Mouse (Mus musculus): ENCODE measurements around the gene Dennd6a. TPM values are rescaled to one million over a fixed set of nuclear protein-coding genes. Genes with fewer than 3 reads are reported as not detected.
"Not testable (repeated sequence)": the region's sequence is repeated elsewhere in the genome, so short reads cannot be mapped to it uniquely, and the experiment has no call there.

The Dennd6a gene
- total RNA-seq (2021) = 10 to 100 TPM; 26.2 to 28.6 TPM
- long read RNA-seq, full-length matches to known transcripts = 11 of 17 reads
- long read RNA-seq, partial matches to known transcripts = 1 of 17 reads
- long read RNA-seq, other reads (novel, unspliced or antisense) = 5 of 17 reads

DNA sequence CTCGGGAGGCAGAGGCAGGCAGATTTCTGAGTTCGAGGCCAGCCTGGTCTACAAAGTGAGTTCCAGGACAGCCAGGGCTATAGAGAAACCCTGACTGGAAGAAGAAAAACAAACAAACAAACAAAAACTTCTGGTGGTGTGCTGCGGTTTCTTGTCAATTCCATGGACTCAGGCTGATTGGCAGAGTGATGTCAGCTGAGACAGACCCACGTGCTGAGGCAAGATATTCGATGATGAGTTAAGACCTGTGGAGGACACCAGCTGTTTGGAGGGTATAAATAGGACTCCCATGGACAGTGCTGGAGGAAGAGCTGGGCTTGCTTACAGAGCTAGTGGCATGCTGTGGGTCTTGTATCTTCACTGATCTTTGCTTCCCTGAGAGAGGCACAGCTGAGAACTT, at the start of gene Dennd6a:
Dennd6a (plus strand) TSS at position 301 of the 400 bp plus-strand sequence.
- DNase-seq (ENCODE audit: low spot score in 2 of 2) = not testable (repeated sequence)

DNA sequence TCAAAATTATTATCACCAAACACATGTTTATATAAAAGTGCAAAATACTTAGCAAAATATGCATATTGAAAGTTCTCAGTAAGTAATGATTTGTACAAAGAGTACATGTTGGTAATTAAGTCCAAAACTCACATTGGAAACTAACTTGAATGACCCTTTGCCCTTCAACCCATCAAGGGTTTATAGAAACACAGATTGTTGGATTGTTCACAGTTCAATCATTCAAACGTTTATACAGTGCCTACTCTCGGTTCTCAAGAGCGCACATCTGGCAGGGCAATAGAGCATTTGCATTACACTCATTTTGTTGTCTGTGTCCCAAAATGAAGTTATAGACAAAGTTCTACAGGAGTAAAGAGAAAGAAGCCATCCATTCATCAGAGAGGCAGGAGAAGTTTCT, 47.7 kb upstream of the Dennd6a start:
- no peak for DNase-seq (ENCODE audit: low spot score in 2 of 2)

GRCm38 (mm10) chr14:26528296-26528695, 45.4 kb upstream of the Dennd6a start:
- no peak for DNase-seq (ENCODE audit: low spot score in 2 of 2)

DNA sequence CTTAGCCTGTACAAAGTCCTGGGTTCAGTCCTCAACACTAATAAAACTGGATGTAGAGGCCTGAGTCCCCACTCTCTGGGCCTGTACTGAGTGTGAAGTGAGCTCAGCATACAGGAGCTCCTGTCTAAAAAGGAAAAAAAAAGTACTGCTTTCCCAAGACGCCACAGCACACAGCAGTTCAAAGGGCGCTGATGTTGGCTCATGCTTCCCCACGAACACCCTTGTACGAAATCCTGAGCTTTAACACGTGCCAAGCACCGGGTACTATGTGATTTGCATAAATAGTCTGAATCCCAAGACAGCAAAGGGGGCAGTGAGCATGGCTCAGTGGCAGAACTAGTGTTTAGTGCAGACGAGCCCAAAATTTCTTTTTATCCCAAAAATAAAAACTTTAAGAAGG, 43.3 kb upstream of the Dennd6a start:
- no peak for DNase-seq (ENCODE audit: low spot score in 2 of 2)

GRCm38 (mm10) chr14:26531410-26532313, 42.0 kb upstream of the Dennd6a start:
- no peak for DNase-seq (ENCODE audit: low spot score in 2 of 2)

- DNase-seq (ENCODE audit: low spot score in 2 of 2) = no peak
Measured at GRCm38 (mm10) chr14:26532752-26533151, 40.9 kb upstream of the Dennd6a start.

DNA sequence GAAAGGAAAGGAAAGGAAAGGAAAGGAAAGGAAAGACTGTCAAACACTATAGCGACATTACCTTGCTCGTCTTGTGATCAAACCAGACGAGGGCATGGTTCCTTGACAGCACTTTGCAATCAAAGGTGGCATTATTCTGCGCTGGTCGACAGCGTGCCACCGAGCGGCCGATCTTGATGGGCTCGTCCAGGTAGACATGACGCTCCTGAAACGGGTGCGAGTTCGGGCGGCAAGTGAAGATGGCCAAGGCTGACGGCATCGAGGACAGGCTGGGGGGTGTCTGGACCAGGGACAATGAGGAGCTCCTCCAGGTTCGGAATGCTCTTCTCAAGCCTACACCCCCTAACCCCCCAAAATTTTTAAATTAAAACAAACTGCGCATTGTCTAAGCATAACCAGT, 40.4 kb upstream of the Dennd6a start:
- peak in 1 of 2 experiments; percentile 12 for DNase-seq (ENCODE audit: low spot score in 2 of 2)

DNA sequence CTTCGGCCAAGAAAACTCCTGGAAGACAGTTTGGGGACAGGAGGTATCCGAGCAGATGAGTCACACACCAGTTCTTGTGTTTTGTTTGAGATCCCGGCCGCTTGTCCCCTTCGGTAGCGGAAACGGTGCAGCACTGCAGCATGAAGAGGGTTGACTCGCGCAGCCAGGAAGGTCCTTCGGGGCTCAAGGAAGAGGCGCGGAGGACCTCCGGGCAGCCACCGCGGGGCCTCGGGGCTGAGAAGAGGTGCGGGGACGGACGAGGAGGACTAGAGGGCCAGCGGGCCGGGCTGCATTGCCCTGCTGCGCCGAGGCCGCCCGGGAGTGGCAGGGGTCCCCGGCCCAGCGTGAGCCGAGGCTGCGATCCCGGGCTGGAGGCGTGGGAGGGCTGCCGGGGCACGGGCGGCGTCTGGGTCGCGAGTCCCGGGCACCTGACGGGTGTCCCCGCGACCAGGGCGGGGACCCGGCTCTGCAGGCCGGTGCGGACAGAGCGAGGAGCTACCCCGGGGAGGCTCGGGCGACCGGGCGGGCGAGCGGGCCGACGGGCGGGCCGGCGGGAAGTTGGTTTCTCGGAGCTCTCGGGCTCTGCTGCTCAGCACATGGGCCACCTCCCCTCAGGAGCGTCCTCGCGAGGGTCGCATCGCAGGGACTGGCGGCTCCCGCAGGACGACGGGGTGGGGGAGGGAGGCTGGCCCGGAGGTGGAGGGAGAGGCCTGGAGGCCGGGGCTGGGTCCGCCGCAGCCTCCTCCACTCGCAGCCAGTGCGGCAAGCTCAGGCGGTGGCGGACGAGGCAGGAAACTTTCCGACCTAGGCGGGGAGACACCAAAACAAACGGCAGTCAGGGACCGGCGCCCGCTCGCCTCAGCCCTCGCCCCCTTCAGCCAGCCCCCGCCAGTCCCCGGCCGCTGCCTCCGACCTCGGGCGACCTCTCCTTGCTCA, 39.6 kb upstream of the Dennd6a start:
- peak in 1 of 2 experiments; percentile 29 for DNase-seq (ENCODE audit: low spot score in 2 of 2)

- peak; percentile 100 for DNase-seq (ENCODE audit: low spot score in 2 of 2)
Measured at GRCm38 (mm10) chr14:26534757-26535479, 38.7 kb upstream of the Dennd6a start, which contains the start of gene Slmap. TSS of gene Slmap (minus strand) at chr14:26534931.

DNA sequence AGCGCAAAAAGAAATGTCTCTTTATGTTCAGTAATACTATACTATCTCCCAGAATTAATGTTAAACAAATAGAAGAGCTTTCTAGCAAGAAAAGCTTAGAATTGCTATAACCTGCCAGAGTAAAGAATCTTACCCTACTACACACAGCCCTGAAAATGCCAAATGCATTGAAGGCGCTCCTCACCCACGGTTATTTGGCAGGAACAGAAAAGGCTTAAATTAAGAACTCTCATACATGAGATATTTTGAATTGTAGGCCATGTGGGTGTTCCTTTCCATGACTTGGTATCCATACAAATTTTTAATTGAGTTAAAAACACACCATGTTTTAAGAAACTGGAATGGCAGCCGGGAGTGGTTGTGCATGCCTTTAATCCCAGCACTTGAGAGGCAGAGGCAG, 34.4 kb upstream of the Dennd6a start:
- DNase-seq (ENCODE audit: low spot score in 2 of 2) = no peak

DNA sequence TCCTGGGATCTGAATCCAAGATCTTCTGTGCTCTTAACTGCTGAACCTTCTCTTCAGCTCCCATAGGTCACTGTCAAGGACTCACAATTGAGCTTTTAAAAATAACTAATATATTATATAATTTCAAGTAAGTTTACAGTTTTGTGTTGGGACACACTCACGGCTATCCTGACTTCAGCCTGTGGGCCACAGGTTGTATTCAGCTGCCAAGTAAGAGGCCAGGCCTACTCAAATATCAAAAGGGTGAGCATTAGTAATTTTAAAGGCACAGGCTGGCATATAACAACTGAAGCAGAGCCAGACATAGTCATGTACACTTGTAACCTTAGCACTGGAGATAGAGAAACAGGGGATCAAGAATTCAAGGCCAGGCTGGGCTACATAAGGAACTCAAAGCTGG, 33.1 kb upstream of the Dennd6a start:
- DNase-seq (ENCODE audit: low spot score in 2 of 2) = no peak

DNA sequence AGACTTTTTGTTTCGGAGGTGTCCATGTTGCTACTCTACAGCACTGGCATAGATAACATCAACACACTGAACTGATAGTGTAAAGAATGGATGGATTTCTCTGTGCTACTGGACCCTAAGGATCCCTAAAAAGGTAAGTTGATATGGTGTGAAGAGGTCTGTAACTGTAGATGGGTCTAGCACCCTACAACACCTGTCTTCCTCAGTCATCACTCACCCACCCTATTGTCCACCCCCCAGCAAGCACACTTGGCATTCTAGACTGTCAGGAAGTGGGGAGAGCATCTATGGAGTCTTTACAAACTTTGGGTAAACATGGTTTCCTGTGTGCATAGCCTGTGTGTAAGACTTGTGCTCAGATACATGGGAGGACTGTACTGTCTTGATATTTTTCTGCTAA, 31.5 kb upstream of the Dennd6a start:
- DNase-seq (ENCODE audit: low spot score in 2 of 2) = no peak

DNA sequence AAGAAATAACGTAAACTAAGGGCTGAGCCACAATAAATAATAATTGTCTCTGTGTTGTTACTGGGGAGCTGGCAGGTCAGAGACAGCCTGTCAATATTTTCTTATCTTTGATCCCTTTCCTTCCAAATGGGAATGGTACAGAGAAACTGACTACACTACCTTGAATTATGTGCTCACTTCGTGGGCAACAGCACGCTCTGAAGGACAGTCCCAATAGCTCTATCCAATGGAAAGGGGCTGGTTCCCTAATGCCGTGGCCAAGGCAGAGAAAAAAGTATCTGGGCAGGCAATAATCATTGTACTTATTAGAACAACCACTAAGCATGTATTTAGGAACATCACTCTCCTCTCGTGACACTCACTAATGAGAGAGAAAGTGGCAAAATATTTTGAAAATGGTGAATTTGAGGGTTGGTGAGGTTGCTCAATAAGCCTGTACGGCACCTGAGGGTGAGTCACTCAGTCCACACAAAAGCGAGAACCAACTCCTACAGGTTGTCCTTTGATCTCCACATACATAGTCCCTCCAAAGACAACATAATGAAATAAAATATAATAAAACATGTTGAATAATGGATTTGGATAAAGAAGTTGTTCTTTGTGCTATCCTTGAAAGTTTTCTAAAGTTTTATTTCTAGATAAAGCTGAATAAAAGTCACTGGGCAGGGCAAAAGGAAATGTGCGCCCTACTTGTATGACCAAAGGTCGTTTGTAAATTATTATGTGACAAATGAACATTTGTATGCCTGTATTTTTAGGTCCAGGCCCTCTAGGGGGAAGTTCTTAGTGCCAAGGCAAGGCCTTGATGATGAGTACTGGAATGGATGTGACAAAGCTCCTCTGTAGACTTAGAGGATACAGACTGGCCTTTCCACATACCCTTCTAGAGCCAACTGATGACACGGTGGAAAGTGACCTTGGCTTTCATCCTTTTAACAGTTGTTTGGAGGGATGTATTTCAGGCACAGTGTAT, 25.9 kb upstream of the Dennd6a start:
- no peak for DNase-seq (ENCODE audit: low spot score in 2 of 2)

GRCm38 (mm10) chr14:26550712-26551111, 22.9 kb upstream of the Dennd6a start:
- DNase-seq (ENCODE audit: low spot score in 2 of 2) = no peak

- no peak for DNase-seq (ENCODE audit: low spot score in 2 of 2)
Measured at GRCm38 (mm10) chr14:26552441-26552840, 21.2 kb upstream of the Dennd6a start.

DNA sequence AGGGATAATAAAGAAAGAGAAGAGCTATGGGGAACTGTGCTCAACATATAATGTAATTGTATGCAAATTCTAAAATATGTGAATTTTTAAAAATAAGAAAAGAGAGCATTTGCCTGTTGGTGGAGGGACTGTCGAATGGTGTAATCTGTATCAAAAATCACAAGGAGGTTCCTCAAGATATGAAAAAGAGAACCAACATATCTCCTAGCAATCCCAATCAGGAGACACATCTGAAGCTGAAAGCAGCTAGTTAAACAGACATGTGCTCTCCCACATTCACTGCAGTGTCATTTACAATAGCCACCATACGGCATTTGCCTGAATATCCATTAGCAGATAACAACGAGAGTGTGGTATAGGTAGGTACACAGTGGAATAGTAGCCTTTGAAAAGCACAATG, 20.8 kb upstream of the Dennd6a start:
- DNase-seq (ENCODE audit: low spot score in 2 of 2) = no peak

- DNase-seq (ENCODE audit: low spot score in 2 of 2) = no peak
Measured at GRCm38 (mm10) chr14:26557581-26557980, 16.1 kb upstream of the Dennd6a start.

- DNase-seq (ENCODE audit: low spot score in 2 of 2) = no peak
Measured at GRCm38 (mm10) chr14:26558536-26558935, 15.1 kb upstream of the Dennd6a start.

- DNase-seq (ENCODE audit: low spot score in 2 of 2) = no peak
Measured at GRCm38 (mm10) chr14:26562247-26562646, 11.4 kb upstream of the Dennd6a start.

DNA sequence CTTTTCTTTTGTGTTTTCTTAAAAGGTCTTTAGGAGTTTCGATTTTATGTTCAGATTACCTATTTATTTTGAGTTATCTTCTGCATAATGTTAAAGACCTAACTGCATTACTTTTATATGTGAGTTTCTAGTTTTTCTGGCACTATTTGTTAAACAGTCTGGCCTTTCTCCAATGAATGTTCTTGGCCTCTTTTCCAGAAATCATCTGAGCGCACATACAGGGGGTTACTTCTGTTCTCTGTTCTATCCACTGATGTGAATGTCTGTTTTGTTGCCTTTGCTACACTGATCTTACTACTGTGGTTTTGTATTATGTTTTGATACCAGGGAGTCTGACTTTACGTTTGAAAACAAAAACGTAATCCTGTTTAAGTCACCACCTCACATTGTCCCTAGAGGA, 3.8 kb upstream of the Dennd6a start:
- no peak for DNase-seq (ENCODE audit: low spot score in 2 of 2)

Data from layer of hippocampus, postnatal 10 days (tissue).